Mouse (Mus musculus) gastrocnemius, adult 2 months (tissue): ENCODE measurements around the gene Mocs3. TPM values are rescaled to one million over a fixed set of nuclear protein-coding genes. Genes with fewer than 3 reads are reported as not detected.

Experiments used
- DNase-seq: peaks from one replicate; pipeline ENCODE4 v3.0.0; 2022
- H3K27ac ChIP-seq: fragments of 200-600 bp; 2 replicates; pipeline ENCODE4 v1.8.1; 2022; ENCODE audit warnings: mild to moderate bottlenecking
- H3K4me3 ChIP-seq: fragments of 200-600 bp; 2 replicates; pipeline ENCODE4 v1.8.1; 2022; ENCODE audit warnings: mild to moderate bottlenecking, moderate library complexity
- CTCF ChIP-seq: fragments of 200-600 bp; IDR thresholded peaks from 2 replicates; pipeline ENCODE4 v1.8.1; 2022; ENCODE audit warnings: antibody characterized with exemption, mild to moderate bottlenecking, moderate library complexity
- intact Hi-C: fragments of 180-260 bp; cut with DNase I; formaldehyde crosslinking; loops from one replicate; pipeline ENCODE4 v1.15.1; 2025
- total RNA-seq, 2 experiments: library from RNA; stranded (reverse); gene quantifications; 2 replicates each; pipeline ENCODE4 v1.2.3; 2021

Gene Mocs3
- total RNA-seq, 2 experiments from 2014 or later = 4.0 to 4.7 TPM

GRCm38 (mm10) chr2:168248167-168248855, 17.9 kb downstream of the Mocs3 start:
- intact Hi-C loops = no loop called here
- Histone ChIP-seq H3K4me3 (no peak overlapping the region), H3K27ac (no peak overlapping the region)
- DNase-seq = no peak
- no peak for TF ChIP-seq CTCF

GRCm38 (mm10) chr2:168248856-168249245, 18.4 kb downstream of the Mocs3 start:
- no peak overlapping the region for H3K4me3 ChIP-seq
- DNase-seq = no peak
- intact Hi-C loops = no loop called here
- TF ChIP-seq CTCF = peak; percentile 32; the same call in 1 of the 2 replicates
- no peak overlapping the region for H3K27ac ChIP-seq

- Histone ChIP-seq H3K27ac (no peak overlapping the region), H3K4me3 (no peak overlapping the region)
- intact Hi-C loops = loop anchor here (1.0 to 10.0 kb wide), 2 partner anchors 195 to 405 kb away; no protein-coding TSS in a partner anchor
- peak; percentile 77 for DNase-seq
- TF ChIP-seq CTCF = peak; percentile 89
These were observed 19.8 kb downstream of the Mocs3 start for GRCm38 (mm10) chr2:168250270-168250669.

GRCm38 (mm10) chr2:168252639-168253292, 22.3 kb downstream of the Mocs3 start:
- peak; percentile 60 for TF ChIP-seq CTCF
- Histone ChIP-seq H3K27ac (no peak overlapping the region), H3K4me3 (no peak overlapping the region)
- no peak for DNase-seq
- intact Hi-C loops = loop anchor here (10.0 kb wide), 1 partner anchor 402 kb away; no protein-coding TSS in a partner anchor

- intact Hi-C loops = loop anchor here (10.0 kb wide), 1 partner anchor 401 kb away; no protein-coding TSS in a partner anchor
- no peak overlapping the region for H3K4me3 ChIP-seq
- no peak overlapping the region for H3K27ac ChIP-seq
- no peak for DNase-seq
- no peak for TF ChIP-seq CTCF
These were observed 23.4 kb downstream of the Mocs3 start for GRCm38 (mm10) chr2:168253822-168254221.

GRCm38 (mm10) chr2:168256506-168256905, 26.1 kb downstream of the Mocs3 start:
- Histone ChIP-seq H3K27ac (no peak overlapping the region), H3K4me3 (no peak overlapping the region)
- no peak for DNase-seq
- no peak for TF ChIP-seq CTCF
- intact Hi-C loops = loop anchor here (10.0 kb wide), 1 partner anchor 398 kb away; no protein-coding TSS in a partner anchor

GRCm38 (mm10) chr2:168257188-168257587, 26.8 kb downstream of the Mocs3 start:
- intact Hi-C loops = loop anchor here (10.0 kb wide), 1 partner anchor 398 kb away; no protein-coding TSS in a partner anchor
- no peak overlapping the region for H3K27ac ChIP-seq
- no peak overlapping the region for H3K4me3 ChIP-seq
- no peak for DNase-seq
- TF ChIP-seq CTCF = no peak

GRCm38 (mm10) chr2:168259046-168259445, 28.6 kb downstream of the Mocs3 start:
- DNase-seq = no peak
- TF ChIP-seq CTCF = no peak
- intact Hi-C loops = loop anchor here (10.0 kb wide), 1 partner anchor 396 kb away; no protein-coding TSS in a partner anchor
- Histone ChIP-seq H3K4me3 (no peak overlapping the region), H3K27ac (no peak overlapping the region)

- intact Hi-C loops = no loop called here
- Histone ChIP-seq H3K27ac (no peak overlapping the region), H3K4me3 (no peak overlapping the region)
- TF ChIP-seq CTCF = no peak
- no peak for DNase-seq
These were observed 29.7 kb downstream of the Mocs3 start for GRCm38 (mm10) chr2:168260124-168260523.

GRCm38 (mm10) chr2:168260900-168261299, 30.5 kb downstream of the Mocs3 start:
- TF ChIP-seq CTCF = no peak
- intact Hi-C loops = no loop called here
- Histone ChIP-seq H3K27ac (no peak overlapping the region), H3K4me3 (no peak overlapping the region)
- no peak for DNase-seq

GRCm38 (mm10) chr2:168268033-168268432, 37.6 kb downstream of the Mocs3 start:
- Histone ChIP-seq H3K4me3 (no peak overlapping the region), H3K27ac (no peak overlapping the region)
- intact Hi-C loops = no loop called here
- no peak for DNase-seq
- TF ChIP-seq CTCF = peak; percentile 49

GRCm38 (mm10) chr2:168273387-168273786, 43.0 kb downstream of the Mocs3 start:
- TF ChIP-seq CTCF = no peak
- Histone ChIP-seq H3K27ac (no peak overlapping the region), H3K4me3 (peak overlapping the region; percentile 15; the same call in 1 of the 2 replicates)
- DNase-seq = no peak
- intact Hi-C loops = no loop called here

- Histone ChIP-seq H3K27ac (no peak overlapping the region), H3K4me3 (no peak overlapping the region)
- peak; percentile 78 for DNase-seq
- intact Hi-C loops = loop anchor here (2.0 kb wide), 1 partner anchor 170 kb away; no protein-coding TSS in a partner anchor
- TF ChIP-seq CTCF = peak; percentile 91
These were observed 44.0 kb downstream of the Mocs3 start for GRCm38 (mm10) chr2:168274374-168274935.
